Mouse (Mus musculus) thymus, adult 2 months (tissue): Measurements from ENCODE around the gene Mrps21.

Experiments used
- CTCF ChIP-seq: fragments of 200-500 bp; IDR thresholded peaks from 2 replicates; pipeline ENCODE4 v1.5.1; 2012; ENCODE audit warnings: mild to moderate bottlenecking, control low read depth, low read length, moderate library complexity, borderline replicate concordance; ENCODE audit not compliant: control insufficient read depth, poor library complexity, insufficient read depth; ENCODE audit errors: extremely low read depth
- POLR2A ChIP-seq: fragments of 200-500 bp; IDR thresholded peaks from 2 replicates; pipeline ENCODE4 v1.6.1; 2012; ENCODE audit warnings: mild to moderate bottlenecking, low read length, control low read depth, moderate library complexity; ENCODE audit not compliant: control insufficient read depth, poor library complexity, insufficient read depth; ENCODE audit errors: extremely low read depth

GRCm38 (mm10) chr3:95867408-95867807 lies 3.9 kb downstream of the Mrps21 start:
- TF ChIP-seq CTCF (no peak), POLR2A (no peak)
